Mouse (Mus musculus) layer of hippocampus, postnatal 36 days (tissue): ENCODE data around the gene Rfxank. TPM values are rescaled to one million over a fixed set of nuclear protein-coding genes. Genes with fewer than 3 reads are reported as not detected.

ENCODE experiments used
- DNase-seq, 2 experiments: peaks; one replicate each; pipeline ENCODE4 v3.0.0; 2022
- microRNA-seq, 2 experiments: library from miRNA; unstranded; fragments of <30 nt; microRNA quantifications; one replicate each; pipeline ENCODE4 v1.2.0; 2021
- total RNA-seq, 2 experiments: library from RNA; stranded (reverse); gene quantifications; 2 replicates each; pipeline ENCODE4 v1.2.3; 2021

Rfxank gene
- total RNA-seq, 2 experiments from 2014 or later: 14.0 to 15.3 TPM

GRCm38 (mm10) chr8:70104506-70104905, 34.4 kb downstream of the Rfxank start:
- no peak for DNase-seq

- no peak for DNase-seq
These were observed 38.7 kb downstream of the Rfxank start for GRCm38 (mm10) chr8:70100241-70100640.

GRCm38 (mm10) chr8:70099276-70099675, 39.7 kb downstream of the Rfxank start:
- DNase-seq: no peak

GRCm38 (mm10) chr8:70092786-70093185, 46.2 kb downstream of the Rfxank start:
- no peak for DNase-seq

GRCm38 (mm10) chr8:70089296-70089960, 49.5 kb downstream of the Rfxank start:
- no peak for DNase-seq

GRCm38 (mm10) chr8:70087836-70088650, 50.9 kb downstream of the Rfxank start:
- peak; percentile 72 to 75 for DNase-seq

- no peak for DNase-seq
These were observed 51.7 kb downstream of the Rfxank start for GRCm38 (mm10) chr8:70087237-70087636.

- DNase-seq: no peak
These were observed 52.8 kb downstream of the Rfxank start for GRCm38 (mm10) chr8:70086151-70086550.

GRCm38 (mm10) chr8:70084191-70085065, 54.5 kb downstream of the Rfxank start:
- DNase-seq: no peak

- DNase-seq: peak in 1 of 2 experiments; percentile 53
These were observed 55.7 kb downstream of the Rfxank start, which contains the start of gene Hapln4 for GRCm38 (mm10) chr8:70083285-70083684. Gene Hapln4 (plus strand): TSS chr8:70083457.

- DNase-seq: no peak
These were observed 57.0 kb downstream of the Rfxank start for GRCm38 (mm10) chr8:70081976-70082375.

Small RNA genes lying within 50 kb of the gene (microRNA-seq; reads per million reads assigned to microRNA genes)
- 8.1 to 8.5 reads per million in 2 experiments for gene Mir7066

Other genes with a start within 250 kb of the Rfxank start
- under 1 TPM in 1 of 2 experiments, not detected in 1; 0.76 TPM for gene Tssk6, start 237.0 kb downstream of the Rfxank start, total RNA-seq
- gene Ndufa13, start 236.6 kb downstream of the Rfxank start, total RNA-seq: 100 to 1,000 TPM; 154 to 159 TPM
- 10 to 100 TPM; 32.3 to 36.3 TPM for gene Yjefn3, start 236.4 kb downstream of the Rfxank start, total RNA-seq
- 10 to 100 TPM; 31.4 to 33.4 TPM for gene Gatad2a, start 142.8 kb downstream of the Rfxank start, total RNA-seq
- gene Mau2, start 96.4 kb downstream of the Rfxank start, total RNA-seq: 10 to 100 TPM; 77.3 to 80.9 TPM
- gene Sugp1, start 96.3 kb downstream of the Rfxank start, total RNA-seq: 10 to 100 TPM; 47.0 to 51.3 TPM
- gene Tm6sf2, start 66.2 kb downstream of the Rfxank start, total RNA-seq: 1 to 10 TPM; 5.0 to 8.5 TPM
- 10 to 100 TPM; 73.7 to 91.3 TPM for gene Hapln4, start 55.7 kb downstream of the Rfxank start, total RNA-seq
- 100 to 1,000 TPM; 167 to 170 TPM for gene Ncan, start 18.3 kb downstream of the Rfxank start, total RNA-seq
- 10 to 100 TPM; 25.4 to 30.5 TPM for gene Nr2c2ap, start 7.8 kb downstream of the Rfxank start, total RNA-seq
- gene Borcs8, start 345 bp upstream of the Rfxank start, total RNA-seq: 10 to 100 TPM; 43.9 to 50.8 TPM
- under 1 TPM; 0.27 to 0.38 TPM for gene Mef2b, start 557 bp upstream of the Rfxank start, total RNA-seq
- gene Tmem161a, start 33.2 kb upstream of the Rfxank start, total RNA-seq: 10 to 100 TPM; 43.5 to 57.1 TPM
- gene Slc25a42, start 73.2 kb upstream of the Rfxank start, total RNA-seq: 10 to 100 TPM; 44.8 to 49.7 TPM
- gene Sugp2, start 95.1 kb upstream of the Rfxank start, total RNA-seq: 100 to 1,000 TPM; 118 to 126 TPM
- 10 to 100 TPM; 47.0 to 50.5 TPM for gene Armc6, start 95.3 kb upstream of the Rfxank start, total RNA-seq
- gene Homer3, start 143.7 kb upstream of the Rfxank start, total RNA-seq: 10 to 100 TPM; 77.3 to 86.6 TPM
- 10 to 100 TPM; 39.7 to 40.2 TPM for gene Ddx49, start 163.3 kb upstream of the Rfxank start, total RNA-seq
- gene Cope, start 163.4 kb upstream of the Rfxank start, total RNA-seq: 100 to 1,000 TPM; 129 to 133 TPM
- gene Cers1, start 176.6 kb upstream of the Rfxank start, total RNA-seq: 100 to 1,000 TPM; 116 to 127 TPM
- gene Gdf1, start 190.7 kb upstream of the Rfxank start, total RNA-seq: 10 to 100 TPM; 11.2 to 18.7 TPM
- 10 to 100 TPM; 70.4 to 72.6 TPM for gene Upf1, start 214.1 kb upstream of the Rfxank start, total RNA-seq
- gene Comp, start 234.4 kb upstream of the Rfxank start, total RNA-seq: under 1 TPM; 0.32 to 0.91 TPM